Mouse (Mus musculus) B cell, adult (primary cell): ENCODE measurements around the gene Tmsb15b2. TPM values are rescaled to one million over a fixed set of nuclear protein-coding genes. Genes with fewer than 3 reads are reported as not detected.

Source experiments
- total RNA-seq: library from RNA; stranded (reverse); gene quantifications from 4 replicates; pipeline ENCODE4 v1.2.4, GENCODE M21; 2023; ENCODE audit not compliant: inconsistent age

The Tmsb15b2 gene
- 12.0 to 30.5 TPM (median 22.0 TPM) in 4 replicates for total RNA-seq

GRCm38 (mm10) chrX:136975397-136975796, at the start of gene Tmsb15b2:
TSS of gene Tmsb15b2 (minus strand) at chrX:136975497.

GRCm38 (mm10) chrX:136992978-136993547, 17.8 kb upstream of the Tmsb15b2 start, which contains the start of gene Zcchc18:
TSS of gene Zcchc18 (plus strand) at chrX:136993155.

GRCm38 (mm10) chrX:136976424-136977084, 1.3 kb upstream of the Tmsb15b2 start, which contains the start of the genes Tmsb15l and Tmsb15b1:
TSS of gene Tmsb15l (minus strand) at chrX:136976869.
TSS of gene Tmsb15b1 (minus strand) at chrX:136976874.

GRCm38 (mm10) chrX:136927031-136927430, 48.3 kb downstream of the Tmsb15b2 start, which contains the start of gene H2bfm:
TSS of gene H2bfm (plus strand) at chrX:136927325.

Other genes starting within 250 kb of the Tmsb15b2 start
- 122 to 138 TPM (median 129 TPM) in 4 replicates for gene Morf4l2, start 231.8 kb downstream of the Tmsb15b2 start, total RNA-seq
- gene Glra4, start 195.4 kb downstream of the Tmsb15b2 start, total RNA-seq, result not detected in 4 replicates
- gene Plp1, start 152.8 kb downstream of the Tmsb15b2 start, total RNA-seq, result 5.0 to 6.9 TPM (median 5.6 TPM) in 4 replicates
- gene Rab9b, start 106.7 kb downstream of the Tmsb15b2 start, total RNA-seq, result not detected in 4 replicates
- not detected in 4 replicates for gene H2bfm, start 48.2 kb downstream of the Tmsb15b2 start, total RNA-seq
- 1.4 to 2.4 TPM in 2 of 4 replicates, not detected in the others for gene Tmsb15l, start 1.4 kb upstream of the Tmsb15b2 start, total RNA-seq
- gene Tmsb15b1, start 1.4 kb upstream of the Tmsb15b2 start, total RNA-seq, result 3.0 to 8.4 TPM (median 5.0 TPM) in 4 replicates
- gene Zcchc18, start 17.7 kb upstream of the Tmsb15b2 start, total RNA-seq, result 17.4 to 21.8 TPM (median 17.8 TPM) in 4 replicates
- gene Slc25a53, start 62.8 kb upstream of the Tmsb15b2 start, total RNA-seq, result 49.5 to 63.8 TPM (median 54.1 TPM) in 4 replicates
- 5.7 to 7.4 TPM (median 6.0 TPM) in 4 replicates for gene Fam199x, start 74.1 kb upstream of the Tmsb15b2 start, total RNA-seq
- gene Esx1, start 146.6 kb upstream of the Tmsb15b2 start, total RNA-seq, result not detected in 4 replicates